Mouse (Mus musculus): ENCODE measurements around the gene Sel1l3. TPM values are rescaled to one million over a fixed set of nuclear protein-coding genes. Genes with fewer than 3 reads are reported as not detected.

The Sel1l3 gene
- polyA plus RNA-seq, 1 experiment from 2014 or later, result 4.0 TPM

- Histone ChIP-seq H3K27ac (replicated peaks) (no peak overlapping the region), H3K36me3 (no peaks in the 10 kb centered on the region), H3K4me3 (replicated peaks) (no peak overlapping the region), H3K27me3 (no peaks in the 10 kb centered on the region), H3K4me2 (replicated peaks) (no peak overlapping the region), H3K4me1 (no peaks in the 10 kb centered on the region), H3K9me3 (replicated peaks) (no peaks in the 10 kb centered on the region), H3K9ac (no peak overlapping the region)
- ATAC-seq (ENCODE audit: insufficient number of reproducible peaks, low FRiP score, low TSS enrichment, low read depth), result no peak
- WGBS, result 62% methylated on average over 10 of the region's 10 CpGs
These were observed 41.5 kb downstream of the Sel1l3 start for GRCm38 (mm10) chr5:53172256-53172636.

GRCm38 (mm10) chr5:53171611-53172255, 42.0 kb downstream of the Sel1l3 start:
- Histone ChIP-seq H3K27ac (replicated peaks) (no peak overlapping the region), H3K4me2 (replicated peaks) (no peak overlapping the region), H3K27me3 (no peaks in the 10 kb centered on the region), H3K9ac (no peak overlapping the region), H3K9me3 (replicated peaks) (no peaks in the 10 kb centered on the region), H3K4me1 (no peaks in the 10 kb centered on the region), H3K4me3 (replicated peaks) (no peak overlapping the region), H3K36me3 (no peaks in the 10 kb centered on the region)
- ATAC-seq (ENCODE audit: insufficient number of reproducible peaks, low FRiP score, low TSS enrichment, low read depth), result no peak
- WGBS, result 62% methylated on average over 6 of the region's 6 CpGs

GRCm38 (mm10) chr5:53167564-53167963, 46.2 kb downstream of the Sel1l3 start:
- WGBS, result 78% methylated on average over 4 of the region's 4 CpGs
- no peak for ATAC-seq (ENCODE audit: insufficient number of reproducible peaks, low FRiP score, low TSS enrichment, low read depth)
- Histone ChIP-seq H3K4me1 (no peaks in the 10 kb centered on the region), H3K4me2 (replicated peaks) (no peak overlapping the region), H3K9ac (no peak overlapping the region), H3K27ac (replicated peaks) (no peak overlapping the region), H3K27me3 (no peaks in the 10 kb centered on the region), H3K4me3 (replicated peaks) (no peak overlapping the region), H3K36me3 (no peaks in the 10 kb centered on the region), H3K9me3 (replicated peaks) (no peaks in the 10 kb centered on the region)

- H3K27me3 ChIP-seq, result no peaks in the 10 kb centered on the region
- no peaks in the 10 kb centered on the region for H3K9me3 ChIP-seq (replicated peaks)
- WGBS, result 83% methylated on average over 5 of the region's 5 CpGs
- ATAC-seq (ENCODE audit: insufficient number of reproducible peaks, low FRiP score, low TSS enrichment, low read depth), result no peak
- H3K4me3 ChIP-seq (replicated peaks), result no peak overlapping the region
- H3K4me2 ChIP-seq (replicated peaks), result no peak overlapping the region
- H3K36me3 ChIP-seq, result no peaks in the 10 kb centered on the region
- no peak overlapping the region for H3K27ac ChIP-seq (replicated peaks)
- H3K4me1 ChIP-seq, result no peaks in the 10 kb centered on the region
- H3K9ac ChIP-seq, result no peak overlapping the region
These were observed 48.1 kb downstream of the Sel1l3 start for GRCm38 (mm10) chr5:53165672-53166071.

GRCm38 (mm10) chr5:53162436-53162835, 51.3 kb downstream of the Sel1l3 start:
- no peak overlapping the region for H3K4me2 ChIP-seq (replicated peaks)
- no peaks in the 10 kb centered on the region for H3K9me3 ChIP-seq (replicated peaks)
- H3K4me1 ChIP-seq, result no peaks in the 10 kb centered on the region
- no peak overlapping the region for H3K27ac ChIP-seq (replicated peaks)
- H3K4me3 ChIP-seq (replicated peaks), result no peak overlapping the region
- 81% methylated on average over 8 of the region's 8 CpGs for WGBS
- no peak overlapping the region for H3K9ac ChIP-seq
- ATAC-seq (ENCODE audit: insufficient number of reproducible peaks, low FRiP score, low TSS enrichment, low read depth), result no peak
- no peaks in the 10 kb centered on the region for H3K36me3 ChIP-seq
- no peaks in the 10 kb centered on the region for H3K27me3 ChIP-seq

GRCm38 (mm10) chr5:53161506-53162186, 52.1 kb downstream of the Sel1l3 start:
- 83% methylated on average over 8 of the region's 8 CpGs for WGBS
- H3K27me3 ChIP-seq, result no peaks in the 10 kb centered on the region
- H3K9ac ChIP-seq, result no peak overlapping the region
- H3K4me1 ChIP-seq, result no peaks in the 10 kb centered on the region
- H3K27ac ChIP-seq (replicated peaks), result no peak overlapping the region
- H3K4me3 ChIP-seq (replicated peaks), result no peak overlapping the region
- no peak for ATAC-seq (ENCODE audit: insufficient number of reproducible peaks, low FRiP score, low TSS enrichment, low read depth)
- no peaks in the 10 kb centered on the region for H3K9me3 ChIP-seq (replicated peaks)
- H3K36me3 ChIP-seq, result no peaks in the 10 kb centered on the region
- no peak overlapping the region for H3K4me2 ChIP-seq (replicated peaks)

- H3K4me3 ChIP-seq (replicated peaks), result no peak overlapping the region
- no peak overlapping the region for H3K27ac ChIP-seq (replicated peaks)
- H3K4me2 ChIP-seq (replicated peaks), result no peak overlapping the region
- H3K36me3 ChIP-seq, result no peaks in the 10 kb centered on the region
- H3K27me3 ChIP-seq, result no peaks in the 10 kb centered on the region
- no peaks in the 10 kb centered on the region for H3K9me3 ChIP-seq (replicated peaks)
- 0 out of 2 replicates have a peak, but pooled peaks cover 4% of the 10 kb centered on the region for H3K4me1 ChIP-seq
- no peak for ATAC-seq (ENCODE audit: insufficient number of reproducible peaks, low FRiP score, low TSS enrichment, low read depth)
- 79% methylated on average over 6 of the region's 6 CpGs for WGBS
- no peak overlapping the region for H3K9ac ChIP-seq
These were observed 53.5 kb downstream of the Sel1l3 start for GRCm38 (mm10) chr5:53160207-53160606.

GRCm38 (mm10) chr5:53159631-53160030, 54.1 kb downstream of the Sel1l3 start:
- H3K4me3 ChIP-seq (replicated peaks), result no peak overlapping the region
- no peaks in the 10 kb centered on the region for H3K36me3 ChIP-seq
- no peak for ATAC-seq (ENCODE audit: insufficient number of reproducible peaks, low FRiP score, low TSS enrichment, low read depth)
- no peak overlapping the region for H3K9ac ChIP-seq
- H3K27me3 ChIP-seq, result no peaks in the 10 kb centered on the region
- H3K27ac ChIP-seq (replicated peaks), result no peak overlapping the region
- H3K9me3 ChIP-seq (replicated peaks), result no peaks in the 10 kb centered on the region
- no peak overlapping the region for H3K4me2 ChIP-seq (replicated peaks)
- WGBS, result 78% methylated on average over 4 of the region's 4 CpGs
- H3K4me1 ChIP-seq, result 0 out of 2 replicates have a peak, but pooled peaks cover 4% of the 10 kb centered on the region

- Histone ChIP-seq H3K4me1 (0 out of 2 replicates have a peak, but pooled peaks cover 4% of the 10 kb centered on the region), H3K9me3 (replicated peaks) (no peaks in the 10 kb centered on the region), H3K4me2 (replicated peaks) (no peak overlapping the region), H3K27ac (replicated peaks) (no peak overlapping the region), H3K36me3 (no peaks in the 10 kb centered on the region), H3K4me3 (replicated peaks) (no peak overlapping the region), H3K9ac (no peak overlapping the region), H3K27me3 (no peaks in the 10 kb centered on the region)
- 87% methylated on average over 3 of the region's 3 CpGs for WGBS
- ATAC-seq (ENCODE audit: insufficient number of reproducible peaks, low FRiP score, low TSS enrichment, low read depth), result no peak
These were observed 54.6 kb downstream of the Sel1l3 start for GRCm38 (mm10) chr5:53159166-53159565.

GRCm38 (mm10) chr5:53155985-53156679, 57.6 kb downstream of the Sel1l3 start:
- Histone ChIP-seq H3K27ac (replicated peaks) (no peak overlapping the region), H3K4me2 (replicated peaks) (no peak overlapping the region), H3K36me3 (no peaks in the 10 kb centered on the region), H3K9ac (no peak overlapping the region), H3K27me3 (no peaks in the 10 kb centered on the region), H3K9me3 (replicated peaks) (no peaks in the 10 kb centered on the region), H3K4me3 (replicated peaks) (no peak overlapping the region), H3K4me1 (0 out of 2 replicates have a peak, but pooled peaks cover 4% of the 10 kb centered on the region)
- ATAC-seq (ENCODE audit: insufficient number of reproducible peaks, low FRiP score, low TSS enrichment, low read depth), result no peak
- 62% methylated on average over 13 of the region's 13 CpGs for WGBS

GRCm38 (mm10) chr5:53154501-53154900, 59.2 kb downstream of the Sel1l3 start:
- ATAC-seq (ENCODE audit: insufficient number of reproducible peaks, low FRiP score, low TSS enrichment, low read depth), result no peak
- H3K36me3 ChIP-seq, result no peaks in the 10 kb centered on the region
- H3K4me1 ChIP-seq, result 0 out of 2 replicates have a peak, but pooled peaks cover 4% of the 10 kb centered on the region
- no peak overlapping the region for H3K4me2 ChIP-seq (replicated peaks)
- WGBS, result 74% methylated on average over 2 of the region's 2 CpGs
- H3K27me3 ChIP-seq, result no peaks in the 10 kb centered on the region
- H3K9me3 ChIP-seq (replicated peaks), result no peaks in the 10 kb centered on the region
- H3K9ac ChIP-seq, result no peak overlapping the region
- no peak overlapping the region for H3K27ac ChIP-seq (replicated peaks)
- H3K4me3 ChIP-seq (replicated peaks), result no peak overlapping the region
